Mouse (Mus musculus) left cerebral cortex, postnatal 4 days (tissue): ENCODE data around the gene Snx4. TPM values are rescaled to one million over a fixed set of nuclear protein-coding genes. Genes with fewer than 3 reads are reported as not detected.

Experiments used
- DNase-seq: peaks from one replicate; pipeline ENCODE4 v3.0.0-alpha.2; 2022
- intact Hi-C: fragments of 180-260 bp; cut with DNase I; formaldehyde crosslinking; loops from one replicate; pipeline ENCODE4 v1.15.1; 2025
- total RNA-seq, 2 experiments: library from RNA; stranded (reverse); gene quantifications; 2 replicates each; pipeline ENCODE4 v1.2.3; 2021

Gene Snx4
- total RNA-seq, 2 experiments from 2014 or later = 62.4 to 68.3 TPM

- intact Hi-C loops = no loop called here
- DNase-seq = no peak
Measured at GRCm38 (mm10) chr16:33339476-33339875, 88.2 kb downstream of the Snx4 start.

- intact Hi-C loops = no loop called here
- DNase-seq = no peak
Measured at GRCm38 (mm10) chr16:33342356-33342755, 91.1 kb downstream of the Snx4 start.

GRCm38 (mm10) chr16:33343106-33343505 is 91.9 kb downstream of the Snx4 start:
- intact Hi-C loops = no loop called here
- DNase-seq = no peak

- no peak for DNase-seq
- intact Hi-C loops = no loop called here
Measured at GRCm38 (mm10) chr16:33343601-33344000, 92.4 kb downstream of the Snx4 start.

- no peak for DNase-seq
Measured at GRCm38 (mm10) chr16:33344379-33344778, 93.1 kb downstream of the Snx4 start.

GRCm38 (mm10) chr16:33344875-33345274 is 93.6 kb downstream of the Snx4 start:
- intact Hi-C loops = no loop called here
- DNase-seq = no peak

More at GRCm38 (mm10) chr16:33344379-33344778, 93.1 kb downstream of the Snx4 start:
- intact Hi-C loops = no loop called here

- intact Hi-C loops = no loop called here
- no peak for DNase-seq
Measured at GRCm38 (mm10) chr16:33346376-33346775, 95.1 kb downstream of the Snx4 start.

- intact Hi-C loops = no loop called here
- no peak for DNase-seq
Measured at GRCm38 (mm10) chr16:33347134-33347533, 95.9 kb downstream of the Snx4 start.

Other genes with a start within 250 kb of the Snx4 start
- 1 to 10 TPM; 5.2 to 8.3 TPM for gene Iqcg, start 195.2 kb upstream of the Snx4 start, total RNA-seq
- 100 to 1,000 TPM; 300 to 327 TPM for gene Rpl35a, start 195.0 kb upstream of the Snx4 start, total RNA-seq
- 10 to 100 TPM; 16.2 to 17.1 TPM for gene Lmln, start 188.9 kb upstream of the Snx4 start, total RNA-seq
- 10 to 100 TPM; 26.8 to 27.4 TPM for gene Osbpl11, start 66.4 kb upstream of the Snx4 start, total RNA-seq
- 10 to 100 TPM; 91.9 to 99.8 TPM for gene Zfp148, start 129.4 kb downstream of the Snx4 start, total RNA-seq